Mouse (Mus musculus) kidney, adult 18-20 months (tissue): ENCODE measurements at regions not wholly inside any gene's neighbourhood (a gene's known extent, or its start where the extent isn't known, plus 50 kb on each side); places are given as distances from the start of the nearest gene placed in this dataset.

Source experiments
- DNase-seq: peaks from one replicate; pipeline ENCODE4 v3.0.0; 2021

DNA sequence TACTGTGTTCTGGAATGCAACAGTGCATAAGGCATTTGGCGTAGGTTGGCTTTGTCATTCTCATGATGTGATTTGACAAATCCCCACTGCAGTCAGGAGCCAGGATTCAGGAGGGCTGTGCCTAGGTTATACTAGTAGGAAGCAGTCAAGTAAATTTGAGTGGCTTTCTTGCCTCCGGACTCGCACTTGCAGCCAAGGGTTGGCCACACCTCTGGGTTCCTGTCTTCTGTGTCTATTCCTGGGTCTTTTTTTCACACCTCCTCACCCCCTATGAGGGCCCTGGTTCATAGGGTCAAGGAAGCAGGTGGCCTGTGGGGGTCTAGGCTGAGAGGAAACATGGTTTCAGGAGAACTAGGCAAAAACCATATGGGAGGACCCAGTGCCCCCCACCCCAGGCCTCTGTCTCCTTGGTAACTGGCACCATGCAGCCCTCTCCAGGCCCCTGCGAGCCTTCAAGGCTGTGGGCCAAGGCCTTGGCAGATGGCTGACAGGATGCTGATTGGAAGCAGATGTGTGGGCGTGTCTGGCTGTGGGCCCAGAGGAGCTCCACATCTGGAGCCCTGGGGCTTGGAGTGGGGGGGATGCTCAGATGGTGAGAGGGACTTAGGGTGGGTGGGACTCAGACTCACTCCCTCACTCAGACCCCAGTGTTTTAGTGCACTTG is 195.7 kb downstream of the Rgs3 start:
- peak; percentile 62 for DNase-seq

DNA sequence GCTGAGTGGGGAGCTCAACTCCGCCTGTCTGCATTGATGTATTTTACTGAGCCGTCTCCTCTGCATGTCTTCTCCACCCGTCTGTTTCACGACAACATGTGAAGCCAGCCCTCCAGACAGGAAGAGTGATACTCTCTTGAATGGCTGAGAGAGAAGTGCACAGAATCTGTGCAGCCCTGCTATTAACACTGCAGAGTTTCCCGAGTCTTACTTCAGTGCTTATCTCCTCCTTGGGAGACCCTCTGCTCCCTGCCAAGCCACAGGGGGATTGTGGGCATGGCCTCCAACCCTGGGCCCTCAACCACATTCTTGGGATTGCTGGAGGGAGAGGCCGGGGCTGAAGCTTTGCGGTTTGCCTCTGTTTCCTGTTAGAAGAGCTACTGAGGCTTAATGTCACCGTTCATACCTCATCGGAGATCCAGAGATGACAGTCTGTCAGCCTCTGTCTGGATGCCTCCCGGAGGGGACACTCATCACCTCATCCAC is 197.1 kb downstream of the Rgs3 start:
- no peak for DNase-seq

GRCm38 (mm10) chr4:62760748-62761604 is 201.3 kb downstream of the Rgs3 start:
- DNase-seq: no peak

DNA sequence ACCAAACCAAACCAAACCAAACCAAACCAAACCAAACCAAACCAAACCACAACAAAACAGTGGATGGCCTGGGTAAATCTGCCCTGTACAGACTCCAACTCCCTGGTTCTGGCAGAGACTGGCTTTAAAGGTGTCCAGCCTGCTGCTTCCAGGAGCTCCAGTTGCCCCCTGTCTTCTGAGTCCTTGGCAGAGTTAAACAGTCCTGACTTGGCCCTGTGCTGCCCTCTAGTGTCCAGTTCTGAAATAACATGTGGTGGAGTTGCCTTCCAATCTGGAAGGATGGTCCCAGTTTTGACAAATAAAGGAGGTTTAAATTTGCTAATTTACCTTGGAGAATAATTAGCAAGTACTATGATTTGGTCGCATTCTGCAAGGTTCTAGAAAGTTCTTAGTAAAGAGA is 202.0 kb downstream of the Rgs3 start:
- peak; percentile 79 for DNase-seq

GRCm38 (mm10) chr4:62763990-62764389 is 201.4 kb upstream of the Zfp618 start:
- DNase-seq: peak; percentile 82

GRCm38 (mm10) chr4:62769469-62770234 is 195.7 kb upstream of the Zfp618 start:
- no peak for DNase-seq

GRCm38 (mm10) chr4:62775005-62775609 is 190.3 kb upstream of the Zfp618 start:
- no peak for DNase-seq

DNA sequence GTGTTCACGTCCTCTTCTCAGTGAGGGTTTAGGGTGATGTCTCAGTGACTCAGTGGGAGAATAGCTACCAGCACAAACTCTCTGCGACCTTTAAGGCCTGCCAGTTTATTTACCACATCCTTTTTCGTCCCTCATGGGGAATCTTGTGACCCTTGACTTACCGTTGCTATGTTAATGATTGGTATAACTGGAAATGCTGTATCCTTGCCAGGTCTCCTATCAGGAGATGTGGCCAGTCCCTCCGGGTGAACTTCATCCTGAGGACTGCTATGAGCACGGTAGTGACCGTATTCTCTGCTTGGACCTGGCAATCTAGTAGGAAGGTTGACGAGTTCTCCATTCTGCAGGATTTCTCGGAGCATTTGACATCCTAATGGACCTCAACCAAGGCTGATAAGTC is 188.5 kb upstream of the Zfp618 start:
- no peak for DNase-seq

- no peak for DNase-seq
Measured at GRCm38 (mm10) chr4:62777436-62777835, 187.9 kb upstream of the Zfp618 start.

GRCm38 (mm10) chr4:62778621-62779020 is 186.8 kb upstream of the Zfp618 start:
- no peak for DNase-seq

DNA sequence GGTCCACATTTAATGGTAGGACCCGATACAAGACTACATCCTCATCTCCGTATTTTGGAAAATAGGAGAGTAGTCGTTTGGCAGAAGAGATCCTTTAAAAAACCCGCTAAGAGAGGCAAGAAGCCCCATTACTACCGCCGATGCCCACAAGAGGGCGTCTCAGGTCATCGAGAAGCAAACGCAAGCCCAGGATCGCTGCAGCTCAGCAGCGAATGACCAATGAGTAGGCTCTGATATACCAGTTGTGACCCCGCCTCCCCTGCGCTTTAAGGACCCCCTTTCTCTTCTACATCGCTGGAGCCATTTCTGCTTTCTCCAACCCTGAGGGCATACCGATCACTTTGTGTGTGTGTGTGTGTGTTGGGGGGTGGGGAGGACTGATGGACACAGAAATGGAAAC is 185.0 kb upstream of the Zfp618 start:
- DNase-seq: peak; percentile 88

GRCm38 (mm10) chr4:62780837-62781236 is 184.5 kb upstream of the Zfp618 start:
- no peak for DNase-seq

- DNase-seq: no peak
Measured at GRCm38 (mm10) chr4:62781309-62781800, 184.0 kb upstream of the Zfp618 start.

- DNase-seq: no peak
Measured at GRCm38 (mm10) chr4:62785711-62786110, 179.7 kb upstream of the Zfp618 start.

GRCm38 (mm10) chr4:62789696-62790095 is 175.7 kb upstream of the Zfp618 start:
- no peak for DNase-seq

DNA sequence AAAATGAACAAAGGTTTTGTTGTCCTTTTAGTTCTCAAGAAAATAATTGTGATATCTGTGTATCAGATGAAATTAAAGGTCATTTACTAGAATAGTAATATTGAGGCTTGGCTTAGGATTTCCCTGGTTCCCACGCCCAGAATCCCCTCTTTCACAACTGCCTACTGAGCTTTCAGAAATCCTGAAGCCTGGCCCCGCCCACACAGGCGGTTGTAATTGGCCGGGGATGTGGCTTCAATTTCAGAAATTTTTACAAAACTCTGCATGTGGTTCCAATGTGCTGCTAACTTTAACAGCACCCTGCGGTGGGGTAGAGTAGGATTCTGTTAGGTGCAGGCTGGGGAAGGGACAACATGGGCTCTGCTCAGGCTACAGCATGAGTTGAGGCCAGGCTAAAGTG is 171.8 kb upstream of the Zfp618 start:
- no peak for DNase-seq

DNA sequence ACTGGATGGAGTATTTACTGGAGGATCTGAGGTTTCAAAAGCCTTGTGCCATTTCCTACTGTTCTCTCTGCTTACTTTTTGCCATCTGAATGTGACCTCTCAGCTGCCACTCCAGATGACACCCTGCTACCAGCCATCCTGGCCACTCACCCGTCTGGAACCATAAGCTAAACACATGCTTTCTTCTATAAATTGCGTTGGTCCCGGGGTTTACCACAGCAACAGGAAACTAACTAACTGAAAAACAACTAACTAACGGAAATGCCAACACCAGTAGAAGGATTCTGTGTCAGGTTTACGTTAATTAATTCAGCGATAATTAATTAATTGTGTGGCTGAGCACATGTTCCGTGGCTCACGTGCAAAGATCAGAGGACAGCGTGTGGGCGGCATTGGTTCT is 169.8 kb upstream of the Zfp618 start:
- DNase-seq: no peak

GRCm38 (mm10) chr4:62799923-62800322 is 165.4 kb upstream of the Zfp618 start:
- no peak for DNase-seq

GRCm38 (mm10) chr4:62805841-62806240 is 159.5 kb upstream of the Zfp618 start:
- no peak for DNase-seq

- DNase-seq: no peak
Measured at GRCm38 (mm10) chr4:62806786-62807185, 158.6 kb upstream of the Zfp618 start.

DNA sequence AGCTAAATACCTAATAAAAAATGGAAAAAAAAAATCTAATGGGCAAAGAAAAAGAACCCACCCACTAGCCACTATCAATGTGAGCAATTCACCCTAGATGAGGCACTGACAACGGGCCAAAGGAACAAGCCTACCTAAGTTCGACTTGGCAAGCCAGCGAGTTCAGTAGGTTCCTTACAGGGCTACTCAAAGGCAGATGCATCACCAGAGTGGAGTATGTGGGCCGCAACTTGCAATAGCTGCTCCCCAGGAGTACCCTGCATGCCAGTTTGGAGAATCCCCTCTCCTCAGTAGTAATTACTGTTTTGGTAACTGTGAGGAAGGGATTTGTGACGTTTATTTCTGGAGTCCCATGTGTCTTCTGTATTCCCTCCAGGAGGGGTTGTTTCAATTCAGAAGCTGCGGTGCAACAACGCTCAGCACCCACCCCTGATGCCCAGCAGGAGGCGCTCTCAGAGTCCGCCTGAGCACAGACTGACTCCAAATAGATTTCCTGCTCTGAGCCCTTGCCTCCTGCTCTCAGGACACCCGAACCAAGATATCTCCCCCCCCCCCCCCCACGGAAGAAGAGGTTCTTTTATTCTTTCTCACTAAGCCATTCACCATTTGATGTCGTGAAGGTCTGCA is 157.3 kb upstream of the Zfp618 start:
- no peak for DNase-seq

DNA sequence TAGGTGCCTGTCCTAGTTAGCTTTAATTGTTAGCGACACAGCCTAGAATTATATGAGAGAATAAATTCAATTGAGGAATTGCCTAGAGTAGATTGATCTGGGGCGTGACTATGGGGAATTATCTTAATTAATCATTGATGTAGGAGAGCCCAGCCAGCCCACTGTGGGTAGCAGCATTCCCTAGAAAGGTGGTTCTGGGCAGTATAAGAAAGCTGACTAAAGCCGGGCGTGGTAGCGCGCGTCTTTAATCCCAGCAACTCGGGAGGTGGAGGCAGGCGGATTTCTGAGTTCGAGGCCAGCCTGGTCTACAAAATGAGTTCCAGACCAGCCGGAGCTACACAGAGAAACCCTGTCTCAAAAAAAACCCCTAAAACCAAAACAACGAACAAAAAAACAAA is 156.8 kb upstream of the Zfp618 start:
- DNase-seq: no peak
